Mouse (Mus musculus): ENCODE measurements at regions not wholly inside any gene's neighbourhood (a gene's known extent, or its start where the extent isn't known, plus 50 kb on each side); places are given as distances from the start of the nearest gene placed in this dataset.
"Not testable (repeated sequence)": the region's sequence is repeated elsewhere in the genome, so short reads cannot be mapped to it uniquely, and the experiment has no call there.

- DNase-seq (ENCODE audit: low spot score) = no peak
These were observed 198.2 kb upstream of the Six2 start for GRCm38 (mm10) chr17:85886237-85886636.

- no peak for DNase-seq (ENCODE audit: low spot score)
These were observed 193.6 kb upstream of the Six2 start for GRCm38 (mm10) chr17:85881636-85882170.

GRCm38 (mm10) chr17:85881046-85881445, 193.0 kb upstream of the Six2 start:
- no peak for DNase-seq (ENCODE audit: low spot score)

- DNase-seq (ENCODE audit: low spot score) = peak; percentile 48
These were observed 189.4 kb upstream of the Six2 start for GRCm38 (mm10) chr17:85877426-85877825.

- no peak for DNase-seq (ENCODE audit: low spot score)
These were observed 188.8 kb upstream of the Six2 start for GRCm38 (mm10) chr17:85876853-85877252.

- no peak for DNase-seq (ENCODE audit: low spot score)
These were observed 185.9 kb upstream of the Six2 start for GRCm38 (mm10) chr17:85873853-85874586.

- DNase-seq (ENCODE audit: low spot score) = no peak
These were observed 184.9 kb upstream of the Six2 start for GRCm38 (mm10) chr17:85872903-85873413.

- no peak for DNase-seq (ENCODE audit: low spot score)
These were observed 182.3 kb upstream of the Six2 start for GRCm38 (mm10) chr17:85870406-85870805.

- no peak for DNase-seq (ENCODE audit: low spot score)
These were observed 181.1 kb upstream of the Six2 start for GRCm38 (mm10) chr17:85869179-85869578.

GRCm38 (mm10) chr17:85867945-85868616, 180.0 kb upstream of the Six2 start:
- DNase-seq (ENCODE audit: low spot score) = peak; percentile 56

GRCm38 (mm10) chr17:85866581-85866980, 178.5 kb upstream of the Six2 start:
- no peak for DNase-seq (ENCODE audit: low spot score)

- no peak for DNase-seq (ENCODE audit: low spot score)
These were observed 177.9 kb upstream of the Six2 start for GRCm38 (mm10) chr17:85865940-85866339.

- DNase-seq (ENCODE audit: low spot score) = no peak
These were observed 173.3 kb upstream of the Six2 start for GRCm38 (mm10) chr17:85861328-85861727.

GRCm38 (mm10) chr17:85860797-85861196, 172.7 kb upstream of the Six2 start:
- no peak for DNase-seq (ENCODE audit: low spot score)

- DNase-seq (ENCODE audit: low spot score) = no peak
These were observed 172.0 kb upstream of the Six2 start for GRCm38 (mm10) chr17:85859926-85860707.

- DNase-seq (ENCODE audit: low spot score) = no peak
These were observed 170.4 kb upstream of the Six2 start for GRCm38 (mm10) chr17:85858516-85858915.

- DNase-seq (ENCODE audit: low spot score) = no peak
These were observed 169.8 kb upstream of the Six2 start for GRCm38 (mm10) chr17:85857705-85858472.

- DNase-seq (ENCODE audit: low spot score) = not testable (repeated sequence)
These were observed 168.8 kb upstream of the Six2 start for GRCm38 (mm10) chr17:85856894-85857293.

GRCm38 (mm10) chr17:85853156-85853555, 165.1 kb upstream of the Six2 start:
- DNase-seq (ENCODE audit: low spot score) = no peak

- DNase-seq (ENCODE audit: low spot score) = no peak
These were observed 160.5 kb upstream of the Six2 start for GRCm38 (mm10) chr17:85848526-85848925.

GRCm38 (mm10) chr17:85847756-85848155, 159.7 kb upstream of the Six2 start:
- DNase-seq (ENCODE audit: low spot score) = no peak

- DNase-seq (ENCODE audit: low spot score) = no peak
These were observed 157.0 kb upstream of the Six2 start for GRCm38 (mm10) chr17:85845059-85845458.

All from ovary, postnatal 36 days (tissue).